Mouse (Mus musculus) left cerebral cortex, adult 2 months (tissue): ENCODE measurements around the gene Slc2a4. TPM values are rescaled to one million over a fixed set of nuclear protein-coding genes. Genes with fewer than 3 reads are reported as not detected.

ENCODE experiments used
- DNase-seq, 2 experiments: peaks; one replicate each; pipeline ENCODE4 v3.0.0; 2021 to 2022; ENCODE audit warnings: low spot score in 2 of 2, mixed read lengths in 1 of 2; ENCODE audit errors: extremely low spot score in 1 of 2
- H3K27ac ChIP-seq: fragments of 200-600 bp; 2 replicates; pipeline ENCODE4 v1.8.1; 2022
- H3K4me3 ChIP-seq: fragments of 200-600 bp; 2 replicates; pipeline ENCODE4 v1.8.1; 2022
- CTCF ChIP-seq: fragments of 200-600 bp; IDR thresholded peaks from 2 replicates; pipeline ENCODE4 v1.8.1; 2022; ENCODE audit warnings: antibody characterized with exemption, mild to moderate bottlenecking, moderate library complexity
- intact Hi-C: fragments of 180-260 bp; cut with DNase I; formaldehyde crosslinking; loops from one replicate; pipeline ENCODE4 v1.15.1; 2025
- microRNA-seq, 2 experiments: library from miRNA; unstranded; fragments of <30 nt; microRNA quantifications; one replicate each; pipeline ENCODE4 v1.2.0; 2021
- total RNA-seq, 2 experiments: library from RNA; stranded (reverse); gene quantifications; 2 replicates each; pipeline ENCODE4 v1.2.3; 2021

Slc2a4 gene
- total RNA-seq, 2 experiments from 2014 or later, result 2.3 to 4.1 TPM

GRCm38 (mm10) chr11:69901993-69902392 is 46.0 kb downstream of the Slc2a4 start:
- TF ChIP-seq CTCF, result no peak
- intact Hi-C loops, result loop anchor here (2.0 to 5.0 kb wide), 3 partner anchors 21 to 219 kb away; partner anchors contain the start of genes Kctd11, Nlgn2, Senp3 and Tmem256
- peak overlapping the region; percentile 95 for H3K27ac ChIP-seq
- no peak for DNase-seq
- peak overlapping the region; percentile 79 for H3K4me3 ChIP-seq

GRCm38 (mm10) chr11:69901406-69901846 is 46.6 kb downstream of the Slc2a4 start:
- DNase-seq, result peak; percentile 95 to 97
- intact Hi-C loops, result loop anchor here (2.0 to 5.0 kb wide), 3 partner anchors 21 to 219 kb away; partner anchors contain the start of genes Kctd11, Nlgn2, Senp3 and Tmem256
- no peak for TF ChIP-seq CTCF

GRCm38 (mm10) chr11:69900471-69901405 is 47.2 kb downstream of the Slc2a4 start, which contains the start of the genes 2810408A11Rik and Neurl4:
Gene 2810408A11Rik, minus strand, starts transcription at chr11:69900987.
Gene Neurl4, plus strand, starts transcription at chr11:69901072.
- DNase-seq, result peak; percentile 84 to 86
- intact Hi-C loops, result loop anchor here (2.0 to 5.0 kb wide), 3 partner anchors 20 to 218 kb away; partner anchors contain the start of genes Kctd11, Nlgn2, Senp3 and Tmem256
- Histone ChIP-seq H3K4me3 (peak within 1 kb of the TSS; percentile 79), H3K27ac (peak within 1 kb of the TSS; percentile 95)
- TF ChIP-seq CTCF, result no peak

More at GRCm38 (mm10) chr11:69901406-69901846, 46.6 kb downstream of the Slc2a4 start:
- H3K4me3 ChIP-seq, result peak overlapping the region; percentile 79
- peak overlapping the region; percentile 95 for H3K27ac ChIP-seq

- intact Hi-C loops, result loop anchor here (2.0 to 5.0 kb wide), 3 partner anchors 19 to 217 kb away; partner anchors contain the start of genes Kctd11, Nlgn2, Senp3 and Tmem256
- H3K4me3 ChIP-seq, result no peak overlapping the region
- H3K27ac ChIP-seq, result no peak overlapping the region
- DNase-seq, result no peak
- TF ChIP-seq CTCF, result no peak
These were observed 48.1 kb downstream of the Slc2a4 start for GRCm38 (mm10) chr11:69899870-69900269.

GRCm38 (mm10) chr11:69895291-69895690 is 52.7 kb downstream of the Slc2a4 start, which contains the start of gene Acap1:
Gene Acap1, minus strand, starts transcription at chr11:69895539.
- DNase-seq, result no peak
- intact Hi-C loops, result no loop called here
- Histone ChIP-seq H3K4me3 (no peak within 1 kb of the TSS), H3K27ac (no peak within 1 kb of the TSS)
- TF ChIP-seq CTCF, result no peak

GRCm38 (mm10) chr11:69894671-69895070 is 53.3 kb downstream of the Slc2a4 start:
- Histone ChIP-seq H3K4me3 (no peak overlapping the region), H3K27ac (no peak overlapping the region)
- no peak for TF ChIP-seq CTCF
- intact Hi-C loops, result no loop called here
- DNase-seq, result no peak

Small RNA genes lying within 50 kb of the gene (microRNA-seq; reads per million reads assigned to microRNA genes)
- gene Gm44349, result 0 to 1.2 reads per million in 2 experiments

Other genes starting within 250 kb of the Slc2a4 start
- 10 to 100 TPM; 55.1 to 56.6 TPM for gene Polr2a, start 189.6 kb downstream of the Slc2a4 start, total RNA-seq
- not detected for gene Slc35g3, start 186.2 kb downstream of the Slc2a4 start, total RNA-seq
- gene Zbtb4, start 182.3 kb downstream of the Slc2a4 start, total RNA-seq, result 100 to 1,000 TPM; 134 to 167 TPM
- gene Chrnb1, start 152.2 kb downstream of the Slc2a4 start, total RNA-seq, result 1 to 10 TPM; 1.0 to 1.4 TPM
- gene Fgf11, start 146.3 kb downstream of the Slc2a4 start, total RNA-seq, result 10 to 100 TPM; 15.9 to 19.8 TPM
- gene Tmem102, start 142.6 kb downstream of the Slc2a4 start, total RNA-seq, result under 1 TPM in 1 of 2 experiments, not detected in 1; 0.23 TPM
- not detected for gene Gm39566, start 132.9 kb downstream of the Slc2a4 start, total RNA-seq
- gene Spem2, start 129.7 kb downstream of the Slc2a4 start, total RNA-seq, result not detected
- under 1 TPM; 0.34 to 0.44 TPM for gene Spem1, start 126.0 kb downstream of the Slc2a4 start, total RNA-seq
- gene Nlgn2, start 110.4 kb downstream of the Slc2a4 start, total RNA-seq, result 100 to 1,000 TPM; 236 to 243 TPM
- 100 to 1,000 TPM; 113 to 126 TPM for gene Tmem256, start 109.7 kb downstream of the Slc2a4 start, total RNA-seq
- 10 to 100 TPM; 19.5 to 22.5 TPM for gene Plscr3, start 101.8 kb downstream of the Slc2a4 start, total RNA-seq
- gene Tnk1, start 89.5 kb downstream of the Slc2a4 start, total RNA-seq, result under 1 TPM in 1 of 2 experiments, not detected in 1; 0.20 TPM
- not detected for gene Tmem95, start 70.2 kb downstream of the Slc2a4 start, total RNA-seq
- 1 to 10 TPM; 1.3 to 1.5 TPM for gene Kctd11, start 66.8 kb downstream of the Slc2a4 start, total RNA-seq
- not detected for gene Acap1, start 52.6 kb downstream of the Slc2a4 start, total RNA-seq
- gene 2810408A11Rik, start 47.2 kb downstream of the Slc2a4 start, total RNA-seq, result under 1 TPM; 0.23 to 0.87 TPM
- gene Neurl4, start 47.1 kb downstream of the Slc2a4 start, total RNA-seq, result 100 to 1,000 TPM; 121 to 124 TPM
- 10 to 100 TPM; 31.0 to 31.7 TPM for gene Gps2, start 34.3 kb downstream of the Slc2a4 start, total RNA-seq
- gene Eif5a, start 26.2 kb downstream of the Slc2a4 start, total RNA-seq, result 100 to 1,000 TPM; 408 to 429 TPM
- gene Ybx2, start 12.4 kb downstream of the Slc2a4 start, total RNA-seq, result 1 to 10 TPM; 9.9 to 10.0 TPM
- not detected for gene Cldn7, start 16.6 kb upstream of the Slc2a4 start, total RNA-seq
- 100 to 1,000 TPM; 116 to 124 TPM for gene Ctdnep1, start 33.0 kb upstream of the Slc2a4 start, total RNA-seq
- gene Elp5, start 34.3 kb upstream of the Slc2a4 start, total RNA-seq, result 10 to 100 TPM; 90.9 to 93.8 TPM
- gene Gabarap, start 43.0 kb upstream of the Slc2a4 start, total RNA-seq, result 100 to 1,000 TPM; 209 to 215 TPM
- 10 to 100 TPM; 44.3 to 48.9 TPM for gene Phf23, start 47.6 kb upstream of the Slc2a4 start, total RNA-seq
- 10 to 100 TPM; 32.6 to 32.9 TPM for gene Dvl2, start 52.4 kb upstream of the Slc2a4 start, total RNA-seq
- gene Acadvl, start 67.2 kb upstream of the Slc2a4 start, total RNA-seq, result 10 to 100 TPM; 59.4 to 62.5 TPM
- gene Dlg4, start 68.8 kb upstream of the Slc2a4 start, total RNA-seq, result 100 to 1,000 TPM; 818 to 875 TPM
- gene Asgr1, start 105.9 kb upstream of the Slc2a4 start, total RNA-seq, result 1 to 10 TPM; 1.8 to 2.1 TPM
- not detected for gene Asgr2, start 144.5 kb upstream of the Slc2a4 start, total RNA-seq
- gene Mgl2, start 182.1 kb upstream of the Slc2a4 start, total RNA-seq, result under 1 TPM; 0.81 to 0.94 TPM
- gene Clec10a, start 208.0 kb upstream of the Slc2a4 start, total RNA-seq, result 1 to 10 TPM; 2.2 TPM